In the genomic region with DNA sequence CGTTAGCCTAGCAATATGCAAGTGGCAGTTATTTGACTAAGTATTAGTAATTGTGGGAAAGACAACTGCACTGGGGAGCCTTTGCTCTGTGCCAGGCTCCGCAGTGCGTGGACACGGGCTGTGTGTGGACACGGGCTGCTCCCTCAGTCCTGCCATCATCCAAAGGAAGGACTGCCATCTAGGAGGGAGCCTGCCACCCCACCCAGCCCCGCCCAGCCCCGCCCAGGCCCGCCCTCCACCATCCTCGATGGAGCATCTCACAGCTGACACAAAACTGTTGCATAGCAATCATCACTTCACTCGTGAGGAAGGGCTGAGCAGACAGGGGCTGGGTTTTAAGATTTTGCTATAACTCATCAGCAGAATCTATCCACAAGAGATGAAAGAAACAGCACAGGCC, we compare ENCODE assay signal across 28 mouse cellular contexts. TPM values are rescaled to one million over a fixed set of nuclear protein-coding genes. Genes with fewer than 3 reads are reported as not detected.
DNase-seq lines count a peak whose midpoint lies in the region; ATAC-seq and TF ChIP-seq lines count a peak whose summit lies in the region.
"Had no signal": no experiment of that assay in that cellular context is flagged by ENCODE, and none has a peak within 500 bp of the region (broad histone marks: within the 10 kb centered on the region; RNA-seq: fewer than 3 reads in every experiment).

No protein-coding gene starts in this region.

- H3K27me3 ChIP-seq in kidney, embryonic 15.5 days: no peaks in the 10 kb centered on the region
- no peaks in the 10 kb centered on the region for H3K27me3 ChIP-seq in liver, embryonic 13.5 days
- H3K27me3 ChIP-seq in liver, postnatal 0 days (ENCODE audit: insufficient read depth, low read length): no peaks in the 10 kb centered on the region
- H3K27me3 ChIP-seq: forebrain, embryonic 12.5 days; Patski had no signal

- no peak overlapping the region for H3K4me2 ChIP-seq in kidney, embryonic 15.5 days
- peak overlapping the region; percentile 70 for H3K4me2 ChIP-seq in liver, embryonic 13.5 days
- H3K4me2 ChIP-seq in liver, postnatal 0 days (ENCODE audit: low read depth, low read length): peak overlapping the region; percentile 67
- H3K4me2 ChIP-seq: forebrain, embryonic 12.5 days; hindbrain, embryonic 14.5 days had no signal

- 0 out of 2 replicates have a peak, but pooled peaks cover 6% of the 10 kb centered on the region for H3K4me1 ChIP-seq in kidney, embryonic 15.5 days
- peaks cover 98% of the 10 kb centered on the region for H3K4me1 ChIP-seq in liver, embryonic 13.5 days (replicated peaks)
- peaks cover 69% of the 10 kb centered on the region for H3K4me1 ChIP-seq in liver, postnatal 0 days (ENCODE audit: insufficient read depth)

- TF ChIP-seq CTCF in liver, postnatal 0 days (IDR thresholded peaks at IDR 0.05; ENCODE audit: low read depth): no peak

- no peak for TF ChIP-seq EP300 in liver, postnatal 0 days (IDR thresholded peaks at IDR 0.05; ENCODE audit: low read depth)

- 0 out of 2 replicates have a peak, but pooled peaks have one; percentile 43 for ATAC-seq in kidney, embryonic 15.5 days (replicated peaks; ENCODE audit: low FRiP score)
- peak; percentile 41 for ATAC-seq in erythroid progenitor cell, adult 5-6 weeks (replicated peaks; ENCODE audit: low FRiP score, poor library complexity, severe bottlenecking)
- ATAC-seq in liver, embryonic 13.5 days (ENCODE audit: low read depth): peak; percentile 75
- peak; percentile 60 for ATAC-seq in liver, postnatal 0 days
- no peak for ATAC-seq in granulocyte monocyte progenitor cell, adult 5-6 weeks (replicated peaks; ENCODE audit: poor library complexity, severe bottlenecking)
- ATAC-seq: activated CD4-positive, CD25-positive, alpha-beta regulatory T cell, adult 4 months; forebrain, embryonic 16.5 days; Patski had no signal

- no peaks in the 10 kb centered on the region for H3K9me3 ChIP-seq in kidney, embryonic 15.5 days (replicated peaks)
- H3K9me3 ChIP-seq in liver, embryonic 13.5 days (replicated peaks): no peaks in the 10 kb centered on the region
- no peaks in the 10 kb centered on the region for H3K9me3 ChIP-seq in liver, postnatal 0 days (ENCODE audit: low read length)
- H3K9me3 ChIP-seq: embryonic facial prominence, embryonic 10.5 days; forebrain, embryonic 12.5 days; hindbrain, embryonic 10.5 days had no signal

- 67% methylated on average over 10 of the region's 10 CpGs for WGBS in kidney, embryonic 15.5 days
- WGBS in liver, embryonic 13.5 days (ENCODE audit: insufficient replicate concordance): 43% methylated on average over 10 of the region's 10 CpGs
- WGBS in liver, postnatal 0 days (ENCODE audit: insufficient replicate concordance): 63% methylated on average over 10 of the region's 10 CpGs

- DNase-seq in kidney, adult 18-20 months: no peak
- no peak for DNase-seq in liver, embryonic 13.5 days
- DNase-seq in liver, postnatal 0 days: peak; percentile 61
- DNase-seq in adipocyte (ENCODE audit: low spot score): no peak
- no peak for DNase-seq in testis, postnatal 14 days (ENCODE audit: low spot score)
- DNase-seq: adrenal gland, adult 2 months; adrenal gland, postnatal 25 days; cerebellum, adult 2 months; cerebellum, postnatal 10 days; gastrocnemius, postnatal 25 days; heart, adult 11 months; heart, postnatal 10 days had no signal

- no peak overlapping the region for H3K9ac ChIP-seq in kidney, embryonic 15.5 days
- H3K9ac ChIP-seq in liver, embryonic 13.5 days: peak overlapping the region; percentile 63
- H3K9ac ChIP-seq in liver, postnatal 0 days (replicated peaks): no peak overlapping the region
- H3K9ac ChIP-seq: forebrain, embryonic 12.5 days; hindbrain, embryonic 14.5 days had no signal

- H3K27ac ChIP-seq in kidney, embryonic 15.5 days: no peak overlapping the region
- peak overlapping the region; percentile 98 for H3K27ac ChIP-seq in liver, embryonic 13.5 days
- H3K27ac ChIP-seq in liver, postnatal 0 days (ENCODE audit: low read depth): peak overlapping the region; percentile 68
- H3K27ac ChIP-seq: embryonic facial prominence, embryonic 10.5 days; forebrain, embryonic 12.5 days; hindbrain, embryonic 10.5 days; hindbrain, embryonic 14.5 days had no signal

- peaks cover 9% of the 10 kb centered on the region; the same call in 1 of the 2 replicates for H3K36me3 ChIP-seq in kidney, embryonic 15.5 days
- peaks cover 76% of the 10 kb centered on the region for H3K36me3 ChIP-seq in liver, embryonic 13.5 days
- H3K36me3 ChIP-seq in liver, postnatal 0 days (replicated peaks; ENCODE audit: insufficient read depth, low read length): peaks cover 53% of the 10 kb centered on the region
- H3K36me3 ChIP-seq: embryonic facial prominence, embryonic 10.5 days; forebrain, embryonic 12.5 days; hindbrain, embryonic 10.5 days had no signal

- H3K4me3 ChIP-seq in kidney, embryonic 15.5 days (replicated peaks): no peak overlapping the region
- H3K4me3 ChIP-seq in liver, embryonic 13.5 days (replicated peaks): peak overlapping the region; percentile 40
- H3K4me3 ChIP-seq in liver, postnatal 0 days (ENCODE audit: low read depth, low read length): peak overlapping the region; percentile 8; the same call in 1 of the 2 replicates
- H3K4me3 ChIP-seq: embryonic facial prominence, embryonic 10.5 days; forebrain, embryonic 12.5 days; hindbrain, embryonic 10.5 days had no signal

RNA-seq across cellular contexts. Expression of a gene that starts 10.8 kb away (rescaled TPM):
- polyA plus RNA-seq in kidney, embryonic 15.5 days (2015; fragmentation: Nextera tagmentation; extraction: Ambion mirVana): 31.6 and 34.1 TPM in 2 replicates
- 563 and 590 TPM in 2 replicates for total RNA-seq in erythroid progenitor cell, adult 5-6 weeks (2015; ENCODE audit: low replicate concordance)
- 638 and 692 TPM in 2 replicates for total RNA-seq in erythroid progenitor cell, adult 5-6 weeks (2017; ENCODE audit: low replicate concordance)
- 128 and 160 TPM in 2 replicates for polyA plus RNA-seq in liver, embryonic 13.5 days (2015; fragmentation: Nextera tagmentation; extraction: Ambion mirVana)
- polyA plus RNA-seq in liver, postnatal 0 days (2015; fragmentation: Nextera tagmentation; extraction: Ambion mirVana): 77.1 and 86.3 TPM in 2 replicates
- 99.4 and 102 TPM in 2 replicates for total RNA-seq in granulocyte monocyte progenitor cell, adult 5-6 weeks (2014; fragmentation: Nextera tagmentation)
- total RNA-seq in granulocyte monocyte progenitor cell, adult 5-6 weeks (2017): 147 and 151 TPM in 2 replicates

RNA-seq across cellular contexts. Expression of a gene that starts 41.6 kb away (rescaled TPM):
- not detected in 2 replicates for polyA plus RNA-seq in kidney, embryonic 15.5 days (2015; fragmentation: Nextera tagmentation; extraction: Ambion mirVana)
- not detected in 2 replicates for total RNA-seq in erythroid progenitor cell, adult 5-6 weeks (2015; ENCODE audit: low replicate concordance)
- total RNA-seq in erythroid progenitor cell, adult 5-6 weeks (2017; ENCODE audit: low replicate concordance): not detected in 2 replicates
- polyA plus RNA-seq in liver, embryonic 13.5 days (2015; fragmentation: Nextera tagmentation; extraction: Ambion mirVana): not detected in 2 replicates
- polyA plus RNA-seq in liver, postnatal 0 days (2015; fragmentation: Nextera tagmentation; extraction: Ambion mirVana): not detected in 2 replicates
- not detected in 2 replicates for total RNA-seq in granulocyte monocyte progenitor cell, adult 5-6 weeks (2014; fragmentation: Nextera tagmentation)
- total RNA-seq in granulocyte monocyte progenitor cell, adult 5-6 weeks (2017): not detected in 2 replicates
- total RNA-seq: adrenal gland, adult 2 months; adrenal gland, postnatal 25 days; gastrocnemius, adult 18-20 months; gastrocnemius, postnatal 25 days; heart, postnatal 10 days; MEL had no signal
- polyA plus RNA-seq: activated CD4-positive, CD25-positive, alpha-beta regulatory T cell, adult 4 months; adrenal gland, adult 2 months; C2C12; cerebellum, adult 2 months; embryonic facial prominence, embryonic 10.5 days; embryonic facial prominence, embryonic 14.5 days; forebrain, embryonic 12.5 days; forebrain, embryonic 16.5 days; frontal cortex, adult 2 months; heart, embryonic 14.5 days; hindbrain, embryonic 10.5 days; hindbrain, embryonic 14.5 days; Patski had no signal
